Mouse (Mus musculus) left cerebral cortex, adult 18-20 months (tissue): ENCODE measurements around the gene Robo1. TPM values are rescaled to one million over a fixed set of nuclear protein-coding genes. Genes with fewer than 3 reads are reported as not detected.

Source experiments
- DNase-seq, 2 experiments: peaks; one replicate each; pipeline ENCODE4 v3.0.0; 2021 to 2022; ENCODE audit warnings: low spot score in 2 of 2, mixed read lengths in 1 of 2
- total RNA-seq, 2 experiments: library from RNA; stranded (reverse); gene quantifications; 2 replicates each; pipeline ENCODE4 v1.2.3; 2021

Robo1 gene
- total RNA-seq, 2 experiments from 2014 or later = 47.0 to 48.7 TPM

DNA sequence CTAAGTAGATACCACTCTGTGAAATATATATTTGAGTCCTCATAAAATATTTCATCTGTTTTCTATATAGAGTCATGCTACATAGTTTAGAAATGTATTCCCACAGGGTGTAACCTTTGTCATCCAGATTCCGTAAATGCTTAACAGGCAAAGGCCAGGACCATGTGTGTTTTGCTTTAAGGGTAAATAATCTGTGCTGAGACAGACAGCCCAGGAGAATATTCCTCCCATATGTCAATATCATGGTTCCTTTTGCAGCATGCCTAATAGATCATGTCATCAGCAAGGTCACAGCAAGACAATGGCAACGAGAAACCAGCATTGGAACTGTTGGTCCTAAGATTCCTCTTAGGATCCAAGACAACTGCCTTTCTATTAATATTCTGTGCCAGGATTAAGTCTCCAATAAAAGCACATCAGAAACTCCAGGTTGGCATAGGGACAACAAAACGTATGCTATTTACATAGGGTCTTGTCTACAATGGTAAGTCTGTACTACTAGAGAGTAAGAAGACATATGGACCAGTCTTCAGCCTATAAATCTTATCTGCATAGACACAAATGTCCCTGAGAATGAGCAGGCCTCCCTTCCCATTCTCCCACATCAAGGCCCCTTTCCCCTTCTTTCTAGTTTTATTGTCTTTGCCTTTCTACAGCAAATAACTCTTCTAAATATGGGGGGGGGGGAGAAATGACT lies 279.4 kb downstream of the Robo1 start:
- no peak for DNase-seq

DNA sequence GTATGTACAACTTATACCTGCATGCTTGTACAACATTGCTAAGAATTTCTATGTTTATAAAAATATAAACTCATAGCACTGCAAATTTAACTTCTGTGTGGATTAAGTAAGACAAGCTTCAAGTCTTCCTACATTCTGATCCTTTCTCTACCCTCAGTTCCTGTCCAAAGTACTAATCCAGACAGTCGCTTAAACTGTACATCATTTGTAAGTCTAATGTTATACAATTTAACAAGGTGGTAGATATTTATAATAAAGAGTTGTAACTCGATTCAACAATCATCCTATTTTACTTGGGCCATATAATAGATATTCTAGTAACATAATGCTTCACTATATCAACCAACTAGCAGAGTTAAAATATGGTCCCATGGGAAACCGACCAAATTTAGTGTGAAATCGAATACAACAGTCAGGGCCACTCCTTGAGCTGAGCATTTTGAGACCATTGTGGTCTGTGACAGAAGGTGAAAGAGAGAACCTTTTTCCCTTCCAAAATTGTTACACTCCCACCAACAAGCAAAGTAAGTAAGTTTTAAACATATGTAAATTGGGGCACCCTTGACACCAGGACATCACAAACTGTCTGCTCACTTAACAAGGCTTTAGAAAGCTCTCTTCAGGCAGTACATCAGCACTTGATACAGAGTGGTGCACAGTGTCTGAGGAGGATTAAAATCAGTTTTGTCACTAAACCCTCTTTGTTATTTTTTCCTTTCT lies 295.5 kb downstream of the Robo1 start:
- DNase-seq = no peak

GRCm38 (mm10) chr16:72605066-72605465 lies 297.0 kb downstream of the Robo1 start:
- DNase-seq = peak; percentile 82 to 85

- no peak for DNase-seq
Measured at GRCm38 (mm10) chr16:72610661-72611112, 302.6 kb downstream of the Robo1 start.

DNA sequence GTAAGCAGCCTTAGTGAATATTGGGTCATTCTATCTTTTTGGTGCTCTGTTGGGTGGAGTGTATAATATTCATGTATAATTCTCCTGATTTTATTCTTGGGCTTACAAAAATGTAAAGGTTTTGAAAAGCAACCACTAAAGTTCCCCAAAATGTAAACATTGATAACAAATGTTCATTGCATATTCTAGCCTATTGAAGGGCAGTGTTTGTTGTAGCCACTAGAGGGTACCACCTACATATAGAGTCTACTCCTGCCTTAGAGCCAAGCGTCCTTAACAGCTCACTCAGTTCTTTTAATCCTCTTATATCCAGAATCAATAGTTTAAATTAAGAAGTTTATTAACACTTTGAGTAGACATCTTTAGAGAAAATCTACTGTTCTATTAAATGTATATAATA lies 306.8 kb downstream of the Robo1 start:
- no peak for DNase-seq

- DNase-seq = no peak
Measured at GRCm38 (mm10) chr16:72615360-72615759, 307.3 kb downstream of the Robo1 start.

- no peak for DNase-seq
Measured at GRCm38 (mm10) chr16:72622371-72622770, 314.3 kb downstream of the Robo1 start.

DNA sequence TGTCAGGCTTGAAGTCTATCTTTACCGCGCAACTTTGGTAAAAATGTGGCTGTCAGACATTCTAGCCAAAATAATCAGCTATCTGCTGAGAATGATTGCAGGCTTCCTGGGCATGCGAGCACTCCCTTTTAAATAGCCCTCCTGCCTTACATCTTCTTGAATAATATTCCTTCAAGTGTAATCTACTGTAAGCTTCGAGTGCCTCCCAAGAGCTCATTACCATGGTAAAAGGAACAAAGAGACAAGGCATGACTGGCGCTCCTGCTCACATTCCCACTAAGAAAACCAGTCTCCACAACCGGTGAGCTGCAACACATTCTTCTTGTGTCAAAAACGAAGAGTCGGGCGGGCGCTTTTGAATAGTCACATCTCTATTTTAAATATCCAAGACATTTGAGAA lies 314.8 kb downstream of the Robo1 start:
- DNase-seq = no peak

- no peak for DNase-seq
Measured at GRCm38 (mm10) chr16:72633846-72634245, 325.7 kb downstream of the Robo1 start.

DNA sequence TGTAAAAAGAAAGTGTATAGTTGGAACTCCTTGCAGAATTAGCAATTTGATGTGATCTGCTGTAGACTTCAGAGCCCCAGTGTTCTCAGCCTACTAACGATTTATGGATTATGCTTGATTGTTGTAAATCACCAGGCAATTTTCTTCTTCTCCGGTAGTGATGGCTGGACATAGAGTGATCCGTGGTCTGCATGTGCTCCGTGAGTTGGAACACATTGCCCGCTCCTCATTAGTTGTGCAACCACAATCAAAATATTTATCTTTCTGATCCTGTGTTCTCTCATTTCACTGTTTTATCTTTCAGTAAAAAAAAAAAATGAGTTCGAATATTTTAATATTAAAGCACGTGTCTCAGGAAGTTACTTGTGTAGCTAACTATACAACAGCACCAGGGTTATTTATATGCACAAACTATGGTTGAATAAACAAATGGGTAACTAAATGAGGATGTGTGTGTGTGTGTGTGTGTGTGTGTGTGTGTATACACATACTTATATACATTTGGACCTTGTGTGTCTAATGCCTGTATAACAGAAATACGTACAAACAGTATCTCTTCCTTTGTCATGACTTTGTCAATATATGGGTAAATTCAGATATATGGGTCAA lies 331.3 kb downstream of the Robo1 start:
- DNase-seq = no peak

- no peak for DNase-seq
Measured at GRCm38 (mm10) chr16:72640932-72641811, 333.1 kb downstream of the Robo1 start.

- no peak for DNase-seq
Measured at GRCm38 (mm10) chr16:72645890-72646289, 337.8 kb downstream of the Robo1 start.

DNA sequence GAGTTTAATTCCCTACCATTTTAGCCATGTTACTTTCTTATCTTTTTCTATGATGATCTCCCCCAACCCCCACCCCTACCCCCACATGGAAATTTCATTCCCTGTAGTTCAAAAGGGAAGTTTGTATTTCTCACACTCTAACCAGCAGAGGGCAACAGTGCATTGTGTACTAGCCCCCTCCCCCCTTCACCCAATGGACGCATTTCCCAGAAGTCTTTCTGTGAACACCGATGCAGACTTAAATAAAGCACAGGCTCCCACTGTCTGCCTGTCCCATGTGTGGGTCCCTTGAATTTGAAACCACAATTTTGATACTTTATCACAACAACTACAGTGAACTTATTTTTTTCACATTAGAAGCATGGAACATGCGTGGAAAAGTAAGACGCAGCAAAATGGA lies 341.2 kb downstream of the Robo1 start:
- peak; percentile 16 to 20 for DNase-seq

DNA sequence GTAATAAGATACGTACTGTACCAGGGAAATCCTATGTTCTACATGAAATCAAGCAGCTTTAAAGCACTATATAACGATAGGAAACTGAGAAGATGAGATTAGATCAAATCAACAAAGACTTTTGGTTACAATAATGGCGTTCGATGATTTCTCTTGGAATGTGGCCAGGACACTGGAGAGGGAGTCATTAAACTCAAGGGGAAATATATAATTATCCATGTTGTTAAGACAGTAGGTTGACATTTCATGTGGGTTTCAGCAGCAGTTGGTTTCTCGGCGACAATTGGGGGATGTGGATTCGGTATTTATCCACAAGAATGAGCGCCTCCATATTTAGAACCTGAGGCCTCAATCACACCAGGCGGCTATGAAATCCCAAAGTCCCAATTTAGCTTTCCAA lies 347.3 kb downstream of the Robo1 start:
- DNase-seq = no peak

- DNase-seq = peak; percentile 65 to 78
Measured at GRCm38 (mm10) chr16:72662837-72663350, 354.8 kb downstream of the Robo1 start.

DNA sequence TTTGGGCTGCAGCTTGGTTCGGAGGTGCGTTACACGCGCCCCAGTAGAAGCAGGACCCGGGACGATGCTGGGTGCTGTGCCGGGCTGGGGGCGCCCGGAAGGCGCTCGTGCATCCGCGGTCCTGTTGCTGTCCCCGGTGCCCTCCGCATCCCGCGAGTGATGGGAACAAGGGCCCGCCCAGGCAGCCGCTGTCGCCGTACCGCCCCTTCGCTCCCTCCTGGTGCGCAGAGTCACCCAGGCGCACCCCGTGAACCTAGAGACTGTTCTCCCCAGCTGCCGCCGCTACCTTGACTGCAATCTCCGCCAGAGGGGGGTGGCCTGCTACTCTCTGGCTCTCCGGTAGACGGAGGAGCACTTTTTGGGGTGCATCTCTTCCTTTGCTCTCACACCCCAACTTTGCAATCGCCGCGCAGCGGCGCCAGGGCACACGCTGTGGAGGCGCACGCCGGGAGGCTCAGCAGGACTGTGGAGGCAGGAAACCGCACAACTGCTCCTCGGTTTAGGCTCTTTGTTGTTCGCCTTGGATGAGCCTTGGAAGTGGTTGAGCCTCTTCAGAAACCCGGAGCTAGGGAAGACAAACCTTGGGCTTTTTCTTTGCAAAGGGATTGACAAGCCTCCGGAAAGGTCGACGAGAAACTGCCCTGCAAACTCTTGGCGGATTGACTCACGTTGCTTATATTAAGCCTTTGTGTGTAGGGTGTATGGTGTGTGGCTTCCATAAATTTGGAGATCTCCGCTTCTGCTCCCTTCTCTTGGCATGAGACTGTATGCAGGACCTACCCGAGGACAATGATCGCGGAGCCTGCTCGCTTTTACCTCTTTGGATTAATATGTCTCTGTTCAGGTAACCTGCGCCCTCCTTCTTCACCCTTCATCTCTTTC lies 355.5 kb downstream of the Robo1 start:
- peak; percentile 52 to 70 for DNase-seq

- no peak for DNase-seq
Measured at GRCm38 (mm10) chr16:72664233-72664613, 356.1 kb downstream of the Robo1 start.

DNA sequence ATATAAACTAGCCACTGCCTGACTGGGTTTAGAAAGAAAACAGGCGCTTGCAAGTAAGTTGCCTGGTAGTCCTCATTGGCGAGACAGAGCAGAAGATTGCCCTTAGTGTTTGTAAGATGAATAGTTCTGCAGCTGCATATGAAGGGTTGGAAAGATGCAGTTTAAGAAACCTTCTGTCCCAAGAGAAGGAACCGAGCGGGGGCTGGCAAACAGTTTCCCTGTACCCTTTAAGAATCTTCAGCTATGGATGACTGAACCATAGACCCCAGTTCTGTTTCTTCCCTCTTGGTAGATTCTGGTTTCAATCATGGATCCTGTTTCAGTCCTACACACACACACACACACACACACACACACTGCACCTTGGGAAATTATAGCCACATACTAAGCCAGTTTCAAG lies 356.7 kb downstream of the Robo1 start:
- peak in 1 of 2 experiments; percentile 4 for DNase-seq

GRCm38 (mm10) chr16:72665454-72665853 lies 357.3 kb downstream of the Robo1 start:
- DNase-seq = no peak
